Mouse (Mus musculus): ENCODE results near the gene St6galnac1.

DNA sequence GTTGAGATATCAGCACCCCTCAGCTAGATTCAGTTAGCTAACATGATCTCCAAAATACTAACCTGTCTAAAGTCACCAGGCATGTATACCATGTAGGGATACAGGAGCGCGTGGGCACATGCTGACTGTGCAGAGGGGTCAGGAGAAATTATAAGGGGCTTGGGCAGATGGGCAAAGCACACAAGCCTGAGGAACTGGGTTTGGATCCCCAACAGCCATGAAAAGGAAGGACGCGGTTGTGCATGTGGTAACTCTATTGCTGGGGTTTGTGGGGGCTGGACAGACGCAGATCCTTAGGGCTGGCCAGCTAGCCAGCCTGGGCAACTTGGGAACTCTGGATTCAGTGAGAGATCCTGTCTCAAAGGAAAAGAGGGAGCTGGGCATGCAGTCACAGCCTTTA is 42.3 kb upstream of the St6galnac1 start:
- no peak for TF ChIP-seq CTCF (conservative IDR thresholded peaks at IDR 0.05; ENCODE audit: insufficient read depth, insufficient read length, low read depth, low read length)
- TF ChIP-seq POLR2A (IDR thresholded peaks at IDR 0.05; ENCODE audit: low read depth, low read length): no peak

Data from kidney, adult 2 months (tissue).